Mouse (Mus musculus): Measurements from ENCODE around the gene Best1.
"Not testable (repeated sequence)": the region's sequence is repeated elsewhere in the genome, so short reads cannot be mapped to it uniquely, and the experiment has no call there.

Gene Best1

DNA sequence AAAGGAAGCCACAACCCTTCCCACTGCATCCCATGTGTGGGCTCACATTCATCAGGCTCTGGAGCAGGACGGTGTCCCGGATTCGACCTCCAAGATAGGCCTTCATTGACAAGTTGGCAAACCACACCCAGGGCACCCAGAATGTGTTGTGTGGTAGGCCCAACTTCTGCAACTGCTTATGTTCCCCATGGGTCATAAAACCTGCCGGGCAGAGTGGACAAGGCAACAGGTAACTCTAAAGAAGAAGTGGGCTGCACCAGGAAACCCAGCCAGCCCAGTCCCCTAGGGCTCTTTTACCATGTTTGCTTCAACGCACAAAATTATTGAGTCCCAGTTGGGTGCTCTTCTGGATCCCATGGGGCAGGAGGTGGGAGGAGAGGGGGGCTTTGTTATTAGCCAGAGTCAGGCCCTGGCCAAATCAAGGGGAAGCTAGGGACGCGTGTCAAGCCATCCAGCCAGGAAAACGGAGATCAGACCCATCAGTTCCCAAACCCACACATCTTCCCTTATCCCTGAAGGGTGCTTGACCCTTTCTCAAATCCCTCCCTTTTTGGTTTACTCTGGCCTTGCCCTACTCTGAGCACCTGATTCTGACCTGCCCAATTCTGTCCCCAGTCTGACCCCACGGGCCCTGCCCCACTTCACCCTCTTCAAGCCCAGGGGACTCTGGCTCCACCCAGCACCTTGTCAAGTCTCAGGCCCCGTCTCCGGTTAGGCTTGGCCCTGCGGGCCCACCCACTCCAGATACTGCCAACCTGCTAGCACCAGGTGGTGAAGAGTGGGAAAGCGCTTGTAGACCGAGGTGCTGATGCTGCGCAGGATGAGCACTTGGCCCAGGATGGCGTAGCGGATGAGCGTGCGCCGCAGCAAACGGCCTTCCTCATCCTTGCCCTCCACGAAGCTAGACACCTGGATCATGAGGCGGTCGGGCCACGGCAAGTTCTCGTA lies 9.1 kb downstream of the Best1 start:
- DNase-seq (ENCODE audit: extremely low spot score, low read depth, low spot score) = no peak

DNA sequence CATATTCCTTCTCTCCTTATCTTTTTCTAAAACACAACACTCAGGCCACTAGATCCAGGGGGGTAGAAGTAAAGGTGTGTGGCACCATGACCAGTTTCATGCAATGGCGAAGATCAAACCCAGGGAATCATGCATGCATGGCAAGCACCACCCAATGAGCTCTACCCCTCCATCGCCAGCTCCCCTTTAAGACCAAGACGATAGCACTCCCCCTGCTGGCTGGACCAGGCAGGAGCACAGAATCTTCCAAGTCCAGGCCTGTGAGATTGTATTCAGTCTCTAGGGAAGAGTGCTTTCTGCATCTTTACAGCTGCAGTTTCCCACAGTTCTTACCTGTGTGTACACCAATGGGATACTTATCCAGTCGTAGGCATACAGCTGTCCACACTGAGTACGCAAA lies 10.1 kb downstream of the Best1 start:
- DNase-seq (ENCODE audit: extremely low spot score, low read depth, low spot score) = no peak

DNA sequence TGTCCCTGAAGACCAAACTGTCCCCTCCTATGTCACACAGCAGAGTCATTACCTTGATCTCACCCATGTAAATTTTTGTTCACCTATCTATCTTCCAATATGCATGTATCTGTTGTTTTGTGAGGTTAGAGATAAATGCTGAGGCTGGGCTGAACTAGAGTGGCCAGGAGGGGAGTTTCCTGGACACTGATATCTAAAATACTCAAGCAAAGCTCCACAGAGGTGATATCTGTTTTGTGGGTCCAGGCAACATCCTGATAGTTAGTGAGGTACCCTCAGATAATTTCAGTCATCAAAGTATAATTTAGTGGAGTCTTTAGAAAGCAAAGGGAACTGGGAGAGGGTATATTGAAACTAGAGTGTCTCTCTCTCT lies 11.6 kb downstream of the Best1 start:
- DNase-seq (ENCODE audit: extremely low spot score, low read depth, low spot score) = no peak

DNA sequence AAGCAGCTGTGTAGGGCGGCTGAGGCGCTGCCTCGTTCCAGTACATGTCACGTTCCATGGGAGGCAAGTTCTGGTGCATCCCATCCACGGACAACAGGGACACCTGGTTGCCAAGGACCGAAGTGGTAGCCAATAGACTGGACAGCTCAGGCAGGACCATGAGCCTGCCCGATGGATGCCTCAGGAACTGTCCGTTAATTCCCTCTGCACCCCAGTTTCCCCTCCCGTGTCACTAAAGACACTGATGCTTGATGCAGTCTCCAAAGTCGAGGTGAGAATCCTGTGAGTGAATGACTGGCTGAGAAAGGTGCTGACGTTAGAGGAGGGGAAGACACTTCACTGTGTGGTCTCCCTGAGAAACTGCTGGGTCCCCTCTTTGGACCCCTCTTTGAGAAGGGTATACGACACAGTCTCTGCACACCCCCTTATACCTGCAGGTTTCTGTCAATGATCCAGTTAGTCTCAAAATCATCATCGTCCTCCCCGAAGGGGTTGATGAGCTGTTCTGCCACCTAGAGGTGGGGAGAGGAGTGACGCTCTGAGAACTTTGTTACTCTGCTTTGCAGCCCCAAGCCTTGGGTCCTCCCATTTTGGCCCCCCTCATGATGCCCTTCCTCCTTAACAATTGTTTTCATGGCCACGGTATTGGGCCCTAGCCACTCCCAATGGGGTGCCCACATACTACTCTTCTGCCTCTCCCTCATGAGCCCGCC lies 12.1 kb downstream of the Best1 start:
- no peak for DNase-seq (ENCODE audit: extremely low spot score, low read depth, low spot score)

DNA sequence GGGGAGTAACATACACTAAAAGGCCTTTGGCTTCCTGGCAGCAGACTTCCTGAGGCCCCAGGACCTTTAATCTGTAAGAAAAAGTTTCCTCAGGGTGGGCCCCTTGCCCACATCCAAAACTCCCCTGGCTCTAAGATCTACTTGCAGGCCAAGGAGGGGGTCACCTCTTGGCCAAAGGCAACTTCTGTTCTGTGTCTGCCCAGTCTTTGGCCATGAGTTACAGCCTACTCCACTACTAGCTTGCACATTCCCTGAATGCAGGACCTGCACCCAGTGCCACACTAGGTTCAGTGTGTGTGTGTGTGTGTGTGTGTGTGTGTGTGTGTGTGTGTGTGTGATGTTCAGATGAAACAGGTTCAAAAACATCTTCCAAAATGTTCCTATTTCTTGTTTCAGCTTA lies 13.8 kb downstream of the Best1 start:
- DNase-seq (ENCODE audit: extremely low spot score, low read depth, low spot score) = no peak

DNA sequence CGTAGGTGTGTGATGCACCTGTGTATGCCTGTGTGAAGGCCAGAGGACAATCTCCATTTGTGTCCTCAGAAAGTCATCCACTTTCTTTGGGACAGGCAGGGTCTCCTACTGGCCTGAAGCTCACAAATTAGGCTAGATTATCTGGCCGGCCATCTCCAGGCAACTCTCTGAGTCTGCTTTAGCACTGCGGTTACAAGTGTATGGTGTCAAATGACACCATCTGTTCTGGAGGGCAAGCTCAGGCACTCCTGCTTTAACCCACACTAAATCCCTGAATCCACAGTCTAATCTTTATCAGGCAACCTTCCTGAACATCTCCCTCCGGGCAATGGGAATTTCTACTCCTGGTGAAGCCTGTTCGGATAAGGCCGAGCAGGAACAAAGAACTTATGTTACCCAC lies 14.2 kb downstream of the Best1 start:
- no peak for DNase-seq (ENCODE audit: extremely low spot score, low read depth, low spot score)

DNA sequence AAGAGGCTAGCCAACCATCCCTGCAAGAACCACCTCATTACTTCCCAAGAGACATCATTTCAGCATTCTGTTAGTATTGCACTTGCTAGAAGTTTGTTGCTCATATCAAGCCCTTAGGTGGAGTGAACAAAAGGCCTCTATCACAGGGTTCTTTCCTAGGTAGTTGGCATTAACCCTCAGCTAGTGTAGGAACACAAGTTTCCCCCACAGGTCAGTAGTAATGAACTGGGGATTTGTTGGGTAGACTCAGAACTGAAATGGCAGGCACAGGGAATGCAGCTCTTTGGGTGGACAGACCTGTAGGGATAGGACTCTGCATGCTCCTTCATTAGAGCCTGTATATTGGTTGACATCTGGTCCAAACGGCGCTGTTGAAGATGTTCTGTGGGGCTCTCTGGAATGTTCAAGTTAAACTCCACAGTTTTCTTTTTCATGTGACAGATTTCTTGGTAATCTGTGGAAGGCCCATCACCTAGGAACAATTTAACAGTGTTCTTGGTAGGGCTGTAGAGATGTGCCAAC lies 15.5 kb downstream of the Best1 start:
- DNase-seq (ENCODE audit: extremely low spot score, low read depth, low spot score) = no peak

DNA sequence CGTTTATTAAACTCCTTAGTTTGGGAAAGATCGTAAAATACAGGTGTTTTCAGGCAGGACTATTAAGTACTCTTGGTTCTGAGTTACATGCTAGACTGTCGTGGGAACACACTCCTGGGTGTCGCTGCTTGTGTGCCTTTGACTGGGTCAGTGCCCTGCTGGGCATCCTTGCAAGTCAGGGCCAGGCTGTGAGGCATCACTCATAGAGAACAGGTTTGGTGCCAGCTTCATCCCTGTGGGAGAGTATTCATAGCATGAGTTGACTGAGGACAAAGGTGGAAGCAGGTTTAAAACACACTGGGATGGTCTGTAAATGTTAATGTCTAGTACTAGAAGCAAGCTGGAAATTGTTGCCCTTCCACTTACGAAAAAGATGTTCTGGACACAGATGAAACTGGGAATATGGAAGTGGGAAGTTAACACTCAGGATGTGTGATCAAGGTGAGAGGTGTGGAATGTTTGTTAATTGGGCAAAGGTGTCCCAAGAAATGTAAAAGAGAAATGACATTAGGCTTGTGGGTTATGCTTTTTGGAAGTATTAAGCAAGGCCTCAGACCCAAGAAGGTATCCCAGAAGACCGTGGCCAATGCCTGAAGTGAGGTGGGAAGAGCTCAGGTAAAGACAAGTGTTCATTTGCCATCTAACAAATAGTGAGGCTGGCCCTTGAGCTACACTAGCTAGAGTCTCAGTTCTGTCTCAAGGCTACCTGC lies 16.1 kb downstream of the Best1 start:
- DNase-seq (ENCODE audit: extremely low spot score, low read depth, low spot score) = no peak

DNA sequence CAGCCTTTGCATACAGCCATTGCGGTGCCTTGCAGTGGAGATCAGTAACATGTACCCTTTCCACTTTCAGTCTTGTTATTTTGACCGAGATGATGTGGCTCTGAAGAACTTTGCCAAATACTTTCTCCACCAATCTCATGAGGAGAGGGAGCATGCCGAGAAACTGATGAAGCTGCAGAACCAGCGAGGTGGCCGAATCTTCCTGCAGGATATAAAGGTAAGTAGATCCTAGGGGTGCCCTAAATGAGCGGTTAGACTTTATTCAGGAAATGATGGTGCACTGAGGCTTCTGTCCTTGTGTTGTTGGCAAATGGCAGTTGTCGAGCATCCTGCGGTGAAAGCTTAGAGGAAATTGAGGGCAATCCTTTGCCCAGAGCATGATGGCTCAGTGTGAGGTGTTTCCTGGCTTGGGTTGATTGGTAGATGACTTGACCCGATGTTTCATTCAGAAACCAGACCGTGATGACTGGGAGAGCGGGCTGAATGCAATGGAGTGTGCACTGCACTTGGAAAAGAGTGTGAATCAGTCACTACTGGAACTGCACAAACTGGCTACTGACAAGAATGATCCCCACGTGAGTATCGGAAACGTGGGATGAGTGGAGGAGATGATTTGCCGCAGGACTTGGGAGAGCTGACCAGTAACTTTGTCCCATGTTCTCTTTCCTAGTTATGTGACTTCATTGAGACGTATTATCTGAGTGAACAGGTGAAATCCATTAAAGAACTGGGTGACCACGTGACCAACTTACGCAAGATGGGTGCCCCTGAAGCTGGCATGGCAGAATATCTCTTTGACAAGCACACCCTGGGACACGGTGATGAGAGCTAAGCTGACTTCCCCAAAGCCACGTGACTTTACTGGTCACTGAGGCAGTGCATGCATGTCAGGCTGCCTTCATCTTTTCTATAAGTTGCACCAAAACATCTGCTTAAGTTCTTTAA lies 17.1 kb downstream of the Best1 start:
- no peak for DNase-seq (ENCODE audit: extremely low spot score, low read depth, low spot score)

DNA sequence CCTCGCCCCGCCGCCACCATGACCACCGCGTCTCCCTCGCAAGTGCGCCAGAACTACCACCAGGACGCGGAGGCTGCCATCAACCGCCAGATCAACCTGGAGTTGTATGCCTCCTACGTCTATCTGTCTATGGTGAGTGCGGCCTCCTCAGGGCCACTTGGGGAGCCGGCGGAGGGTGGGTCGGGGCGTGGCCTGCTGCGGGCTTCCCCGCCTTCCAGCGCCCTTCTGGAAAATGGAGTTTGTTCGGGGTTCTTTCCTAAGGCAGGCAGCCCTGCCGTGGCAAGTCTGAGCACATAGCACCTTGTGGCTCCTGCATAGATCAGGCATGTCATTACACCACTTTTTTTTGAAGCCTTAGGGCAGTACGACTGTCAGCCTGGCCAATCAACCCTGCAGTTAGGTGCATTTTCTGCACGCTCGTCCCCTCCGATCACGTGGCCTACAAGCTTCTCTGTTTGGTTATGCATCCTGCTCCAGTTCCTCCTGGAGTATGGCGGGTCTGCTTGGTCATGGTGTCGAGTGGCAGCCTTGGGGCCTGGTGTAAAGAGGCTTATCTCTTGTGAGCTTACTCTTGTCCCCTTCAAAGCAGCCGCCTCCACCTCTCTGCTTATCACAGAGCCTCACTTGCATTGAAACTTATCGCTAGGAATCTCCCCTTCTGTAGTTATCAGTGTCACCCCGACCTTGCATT lies 18.4 kb downstream of the Best1 start:
- DNase-seq (ENCODE audit: extremely low spot score, low read depth, low spot score) = no peak

DNA sequence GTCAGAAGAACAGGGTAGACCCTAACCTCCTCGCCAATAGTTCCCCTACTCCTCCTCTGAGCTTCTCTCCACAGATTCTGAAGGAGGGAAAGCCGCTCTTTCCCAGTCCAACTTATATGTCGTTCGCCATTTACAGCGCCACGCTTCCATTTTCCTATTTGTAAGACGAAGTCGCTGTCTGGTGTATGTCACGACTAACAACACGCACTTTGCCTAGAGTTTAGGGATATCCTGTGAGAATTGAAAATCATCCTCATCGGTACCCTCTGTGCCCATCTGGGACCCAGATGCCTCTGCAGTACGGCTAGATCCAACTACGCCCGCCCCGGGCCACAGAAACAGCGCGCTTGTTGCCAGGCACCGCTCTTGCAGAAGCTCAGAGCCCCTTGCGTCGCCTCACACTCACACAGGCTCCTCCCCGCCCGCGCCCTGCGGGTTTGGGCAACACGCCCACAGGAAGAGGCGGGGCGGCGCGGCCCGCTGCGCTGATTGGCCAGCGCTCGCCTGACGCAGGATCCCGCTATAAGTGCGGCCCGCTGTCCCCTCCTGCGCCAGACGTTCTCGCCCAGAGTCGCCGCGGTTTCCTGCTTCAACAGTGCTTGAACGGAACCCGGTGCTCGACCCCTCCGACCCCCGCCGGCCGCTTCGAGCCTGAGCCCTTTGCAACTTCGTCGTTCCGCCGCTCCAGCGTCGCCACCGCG lies 19.1 kb downstream of the Best1 start:
- DNase-seq (ENCODE audit: extremely low spot score, low read depth, low spot score) = peak; percentile 81

DNA sequence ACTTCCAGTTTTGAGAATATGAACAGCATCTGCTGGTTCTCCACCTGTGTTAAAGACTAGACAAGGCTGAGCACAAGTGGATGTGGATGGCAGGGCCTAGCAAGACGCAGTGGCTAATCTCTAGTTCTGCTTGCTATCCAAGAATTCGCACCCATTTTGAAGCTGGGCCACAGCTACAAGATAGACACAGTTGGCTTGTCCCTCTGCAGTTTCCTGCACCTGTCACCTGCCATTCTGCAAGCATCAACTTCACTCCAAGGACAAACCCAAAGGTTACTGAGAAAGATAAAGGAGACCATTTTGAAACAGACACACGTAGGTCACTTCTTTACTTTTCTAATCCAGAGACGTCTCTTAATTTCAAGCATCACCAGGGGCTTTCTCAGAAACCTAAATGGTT lies 19.8 kb downstream of the Best1 start:
- no peak for DNase-seq (ENCODE audit: extremely low spot score, low read depth, low spot score)

DNA sequence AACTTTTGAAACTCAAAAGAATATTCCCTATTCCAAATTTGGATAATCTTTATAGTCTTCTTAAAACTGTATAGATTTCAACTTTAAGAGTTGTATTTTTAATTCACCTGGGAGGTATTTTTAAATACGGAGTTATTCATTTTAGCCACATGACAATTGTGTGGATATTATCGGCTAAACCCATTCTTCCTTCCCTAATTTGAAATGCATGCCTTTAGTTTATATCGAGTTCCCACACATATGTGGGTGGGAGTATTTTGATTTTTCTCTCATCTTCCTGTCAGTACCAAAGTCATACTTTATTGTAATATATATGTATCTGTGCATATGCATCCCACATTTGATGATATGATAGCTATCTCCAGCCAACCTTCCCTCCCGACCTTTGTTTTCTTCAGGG lies 21.2 kb downstream of the Best1 start, which contains the start of gene Fth1:
TSS of gene Fth1 (plus strand) at position 341 of the 400 bp plus-strand sequence.
- no peak for DNase-seq (ENCODE audit: extremely low spot score, low read depth, low spot score)

DNA sequence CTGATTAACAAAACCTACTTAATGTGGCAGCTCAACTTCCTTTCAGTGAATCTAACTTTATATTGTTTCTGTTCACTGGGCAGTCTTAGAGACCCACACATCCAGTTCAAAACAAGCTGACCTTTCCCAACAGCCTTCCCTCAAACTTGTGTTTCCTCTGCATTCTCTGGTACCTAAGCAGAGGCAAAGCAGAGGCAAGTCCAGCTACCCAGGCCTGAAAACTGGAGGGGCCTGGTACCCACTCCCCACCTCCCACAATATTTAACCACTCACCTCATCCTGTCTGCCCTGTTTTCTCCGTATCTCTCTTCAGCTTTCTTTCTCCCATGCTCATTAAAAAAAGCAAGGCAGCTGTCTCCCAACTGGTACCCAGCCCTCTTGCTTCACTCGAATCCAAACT lies 22.3 kb downstream of the Best1 start:
- DNase-seq (ENCODE audit: extremely low spot score, low read depth, low spot score) = no peak

DNA sequence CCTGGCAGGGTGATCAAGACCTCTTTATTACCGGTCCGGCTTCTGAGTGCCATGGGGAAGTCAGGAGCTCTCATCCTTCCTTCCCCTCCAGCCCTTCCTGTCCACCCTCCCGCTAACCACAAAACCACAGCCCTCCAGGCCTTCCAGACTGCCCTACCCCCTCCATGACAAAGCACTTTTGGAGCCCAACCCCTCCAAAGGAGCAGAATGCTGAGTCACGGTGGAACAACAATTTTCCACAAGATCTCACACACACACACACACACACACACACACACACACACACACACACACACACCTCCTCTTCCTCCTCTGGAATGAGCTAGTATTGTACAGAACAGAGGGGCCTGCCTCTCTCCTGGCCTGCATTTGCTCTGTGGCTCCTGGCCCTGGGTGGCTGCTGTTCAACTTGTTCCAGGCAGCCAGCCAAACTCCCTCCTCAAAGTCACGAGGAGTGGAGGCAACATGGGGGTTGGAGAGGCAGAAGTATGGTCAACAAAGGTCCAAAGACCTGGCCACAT lies 22.9 kb downstream of the Best1 start:
- no peak for DNase-seq (ENCODE audit: extremely low spot score, low read depth, low spot score)

DNA sequence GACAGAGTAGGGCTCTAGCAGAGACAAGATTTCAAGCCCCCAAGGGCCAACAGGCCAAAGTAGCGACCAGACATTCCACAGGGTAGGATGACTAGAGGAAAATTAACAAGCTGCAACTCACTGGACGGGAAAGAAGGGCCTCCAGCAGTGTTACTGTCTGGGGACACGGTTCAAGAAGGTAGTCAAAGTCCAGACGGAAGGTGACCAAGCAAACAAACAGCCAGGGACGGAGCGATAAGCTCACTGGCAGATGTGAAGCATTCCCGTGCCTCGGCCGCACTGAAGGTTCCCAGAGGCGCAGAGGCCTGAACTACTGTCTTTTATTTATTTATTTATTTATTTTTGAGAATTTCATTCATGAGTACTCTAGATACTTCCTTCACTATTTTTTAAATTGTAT lies 24.3 kb downstream of the Best1 start:
- no peak for DNase-seq (ENCODE audit: extremely low spot score, low read depth, low spot score)

DNA sequence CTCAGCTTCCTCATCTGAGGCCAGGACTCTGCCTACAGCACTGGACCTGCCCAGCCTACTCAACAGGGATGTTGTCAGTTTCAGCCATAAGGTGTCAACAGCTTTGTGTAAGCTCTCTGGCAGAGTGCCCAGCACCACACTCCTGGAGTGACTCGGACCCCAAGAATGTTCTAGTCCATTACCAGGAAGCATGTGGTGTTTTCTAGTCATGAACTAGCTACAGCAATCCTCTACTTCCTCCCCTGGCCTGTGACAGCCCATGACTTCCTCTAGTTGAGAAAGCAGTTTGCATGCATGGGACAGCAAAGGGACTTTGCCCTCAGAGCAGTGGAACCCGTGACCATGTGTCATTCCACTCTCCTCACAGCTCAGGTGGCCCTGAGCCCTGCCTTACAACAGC lies 26.6 kb downstream of the Best1 start:
- not testable (repeated sequence) for DNase-seq (ENCODE audit: extremely low spot score, low read depth, low spot score)

DNA sequence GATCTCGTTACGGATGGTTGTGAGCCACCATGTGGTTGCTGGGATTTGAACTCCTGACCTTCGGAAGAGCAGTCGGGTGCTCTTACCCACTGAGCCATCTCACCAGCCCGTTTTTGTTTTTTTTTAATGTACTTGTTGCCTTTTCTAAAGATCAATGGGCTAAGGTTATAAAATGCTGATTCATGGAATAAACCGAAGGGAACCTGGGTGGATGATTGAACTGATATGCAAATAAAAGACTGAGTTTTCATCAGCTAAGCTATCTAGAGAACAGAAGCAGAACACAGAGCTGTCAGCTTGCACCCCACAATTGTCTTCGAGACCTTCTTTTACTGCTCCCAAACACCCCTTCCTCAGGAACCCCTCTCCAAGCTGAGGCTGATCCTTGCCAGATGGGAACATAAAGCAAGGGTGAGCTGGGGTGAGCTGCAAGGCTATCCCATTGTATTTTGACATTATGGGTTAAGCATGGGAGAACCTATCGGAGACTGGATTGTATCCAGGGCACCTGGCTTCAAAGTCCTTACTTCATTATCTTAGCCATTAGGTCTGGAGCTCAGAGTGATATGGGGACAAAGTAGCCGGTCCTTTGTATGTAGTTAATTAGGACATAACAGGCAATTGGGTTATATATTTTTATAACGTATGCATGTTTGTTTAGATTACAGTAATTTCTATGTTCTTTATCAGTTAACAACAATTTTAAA lies 33.2 kb downstream of the Best1 start:
- DNase-seq (ENCODE audit: extremely low spot score, low read depth, low spot score) = no peak

All from hindlimb bud, embryonic 11.5 days (tissue).